Mouse (Mus musculus): Measurements from ENCODE around the gene Itgb4.

Gene Itgb4

GRCm38 (mm10) chr11:115974309-115975082 is at the start of gene Itgb4:
Gene Itgb4 (plus strand): TSS chr11:115974709.
- DNase-seq (ENCODE audit: low read depth, low spot score), result peak; percentile 62

DNA sequence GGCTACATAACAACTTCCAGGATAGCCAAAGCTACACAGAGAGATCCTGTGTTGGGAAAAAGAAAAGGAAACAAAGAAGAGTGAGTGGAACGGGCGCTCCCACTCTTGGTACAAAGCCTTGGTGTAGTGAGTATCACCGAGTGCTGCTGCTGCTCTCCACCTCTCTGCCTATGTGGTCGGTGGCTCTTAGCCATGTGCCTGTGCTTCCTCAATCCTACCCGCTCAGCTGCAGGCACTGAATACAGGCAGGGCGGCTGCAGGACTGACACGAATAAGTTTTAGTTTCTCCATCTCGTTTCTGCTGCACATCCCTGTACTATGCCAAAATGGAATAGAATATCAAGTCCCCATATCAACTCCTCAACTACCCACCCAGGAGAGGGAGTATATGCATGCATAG is 45.5 kb upstream of the Itgb4 start:
- no peak for DNase-seq (ENCODE audit: low read depth, low spot score)

DNA sequence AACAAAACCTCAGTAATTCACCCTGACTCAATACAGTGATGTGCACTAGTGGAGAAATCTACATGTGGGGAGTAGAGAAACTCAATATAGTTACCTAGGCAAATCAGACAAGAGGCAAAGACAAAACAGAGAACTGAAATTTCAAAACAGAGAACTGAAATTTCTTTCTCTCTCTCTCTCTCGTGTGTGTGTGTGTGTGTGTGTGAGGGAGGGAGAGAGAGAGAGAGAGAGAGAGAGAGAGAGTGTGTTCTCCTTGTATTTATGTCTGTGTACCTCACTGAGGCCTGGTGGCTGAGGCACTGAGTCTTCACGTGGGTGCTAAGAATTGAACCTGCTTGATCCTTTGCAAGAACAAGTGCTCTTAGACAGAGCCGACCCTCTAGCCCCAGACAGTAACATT is 44.7 kb upstream of the Itgb4 start:
- DNase-seq (ENCODE audit: low read depth, low spot score), result no peak

DNA sequence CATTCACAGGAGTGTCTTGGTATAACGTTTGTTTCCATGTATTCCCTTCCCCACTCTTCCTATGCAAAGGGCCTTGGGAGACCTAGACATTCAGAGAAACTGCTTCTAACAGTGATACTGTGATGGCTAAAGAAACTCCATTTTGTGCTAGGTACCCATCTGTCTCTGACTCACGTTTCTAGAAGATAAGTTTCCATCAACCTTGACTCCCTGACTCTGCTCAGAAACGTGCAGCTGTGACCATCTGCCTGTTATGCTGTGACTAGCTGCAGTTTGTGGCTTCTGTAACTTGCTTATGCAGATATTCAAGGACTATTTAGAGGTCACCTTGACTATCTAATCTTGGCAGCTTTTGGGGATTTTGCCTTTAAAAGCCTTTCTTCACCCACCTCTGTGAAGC is 43.3 kb upstream of the Itgb4 start:
- no peak for DNase-seq (ENCODE audit: low read depth, low spot score)

DNA sequence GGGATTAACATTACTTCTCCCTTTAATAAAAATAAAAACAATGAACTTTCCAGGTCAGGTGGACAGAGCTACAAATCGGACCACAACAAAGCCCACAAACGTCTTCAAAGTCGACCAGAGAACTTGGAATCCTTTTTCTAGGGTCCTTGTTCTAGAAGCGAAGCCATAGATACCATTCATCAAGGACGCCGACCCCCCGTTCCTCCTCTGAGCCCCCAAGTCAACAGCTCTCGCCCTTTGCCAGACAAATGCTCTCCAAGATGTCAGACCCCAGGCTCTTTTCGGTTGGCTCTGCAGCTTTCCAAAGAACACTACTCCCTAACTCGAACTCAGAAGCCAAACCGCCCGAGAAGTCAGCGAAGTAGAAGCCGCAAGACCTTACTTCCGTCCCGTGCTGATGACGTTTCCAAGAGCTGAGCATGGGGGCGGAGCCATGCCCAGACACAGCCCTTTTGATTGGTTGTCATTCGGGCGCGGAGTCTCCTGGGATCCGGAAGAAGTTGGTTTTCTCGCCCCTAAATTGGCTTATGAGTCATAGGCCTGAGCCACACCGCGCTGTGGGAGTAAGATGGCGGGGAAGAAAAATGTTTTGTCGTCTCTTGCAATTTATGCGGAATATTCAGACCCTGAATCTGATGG is 41.3 kb upstream of the Itgb4 start, which contains the start of the genes Sap30bp and Recql5:
Gene Sap30bp, plus strand, starts transcription at position 175 of the 639 bp plus-strand sequence.
Gene Recql5, minus strand, starts transcription at position 370 of the 639 bp plus-strand sequence.
- DNase-seq (ENCODE audit: low read depth, low spot score), result peak; percentile 99

DNA sequence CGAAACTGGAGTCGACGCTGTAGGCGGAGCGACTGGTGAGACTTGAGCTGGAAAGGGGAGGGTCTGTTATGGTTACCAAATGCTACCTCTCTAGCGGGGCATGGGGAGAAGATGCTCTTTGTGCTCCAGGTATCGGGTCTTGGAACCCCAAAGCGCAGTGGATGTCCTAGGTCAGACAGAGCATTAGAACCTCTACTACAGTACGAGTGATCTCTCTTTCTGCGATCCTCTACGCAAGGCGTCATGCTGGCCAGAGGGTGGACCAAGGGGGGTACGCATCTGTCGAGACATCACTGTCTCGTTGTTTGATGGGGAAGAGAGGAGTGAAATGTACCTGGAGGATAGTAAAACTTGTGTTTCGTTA is 40.8 kb upstream of the Itgb4 start:
- no peak for DNase-seq (ENCODE audit: low read depth, low spot score)

DNA sequence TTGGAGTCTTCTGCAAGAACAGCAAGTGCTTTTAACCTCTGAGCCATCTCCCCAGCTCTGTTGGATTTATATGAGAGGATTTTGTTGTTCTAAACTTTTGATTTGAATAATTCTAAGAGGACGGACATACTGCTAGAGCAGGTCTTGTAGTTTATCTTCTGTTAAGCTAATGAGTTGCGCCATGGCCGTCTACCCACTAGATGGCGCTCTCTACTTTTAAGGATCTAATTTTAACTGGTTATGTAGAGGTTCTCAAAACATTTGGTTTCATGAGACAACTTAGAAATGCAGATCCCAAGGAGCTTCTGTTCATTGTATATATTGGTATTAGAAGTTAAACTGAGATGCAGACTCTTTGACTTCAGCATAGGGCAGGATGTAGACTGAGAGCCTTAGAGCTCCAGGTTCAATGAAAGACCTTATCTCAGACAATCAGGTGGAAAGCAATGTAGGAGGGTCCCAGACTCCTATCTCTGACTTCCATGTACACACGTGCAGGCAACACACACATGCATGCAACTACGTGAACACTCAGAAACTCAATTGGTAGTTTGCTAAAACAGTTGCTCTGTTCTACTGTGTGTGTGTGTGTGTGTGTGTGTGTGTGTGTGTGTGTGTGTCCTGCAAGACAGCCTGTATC is 34.7 kb upstream of the Itgb4 start:
- DNase-seq (ENCODE audit: low read depth, low spot score), result peak; percentile 85

DNA sequence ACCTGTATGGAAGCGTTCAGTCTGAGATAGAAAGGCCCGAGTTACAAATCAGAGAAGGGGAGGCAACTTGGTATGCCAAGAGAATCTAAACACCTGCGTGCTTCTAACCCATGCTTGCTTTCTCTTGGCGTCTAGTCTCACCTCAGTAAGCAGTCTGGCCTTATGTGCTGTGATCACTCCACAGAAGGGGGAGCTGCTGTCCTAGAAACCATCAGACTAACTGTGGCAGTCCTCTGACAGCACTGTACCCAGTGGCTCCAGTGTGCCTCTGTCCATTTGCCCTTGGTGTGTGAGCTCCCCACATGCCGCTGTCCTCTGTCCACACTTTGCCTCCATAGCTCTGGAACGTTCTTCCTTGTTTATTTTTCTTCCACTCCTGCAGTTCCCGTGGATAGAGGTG is 32.5 kb upstream of the Itgb4 start:
- no peak for DNase-seq (ENCODE audit: low read depth, low spot score)

- DNase-seq (ENCODE audit: low read depth, low spot score), result peak; percentile 85
Observed at GRCm38 (mm10) chr11:115945247-115945646, 29.3 kb upstream of the Itgb4 start.

DNA sequence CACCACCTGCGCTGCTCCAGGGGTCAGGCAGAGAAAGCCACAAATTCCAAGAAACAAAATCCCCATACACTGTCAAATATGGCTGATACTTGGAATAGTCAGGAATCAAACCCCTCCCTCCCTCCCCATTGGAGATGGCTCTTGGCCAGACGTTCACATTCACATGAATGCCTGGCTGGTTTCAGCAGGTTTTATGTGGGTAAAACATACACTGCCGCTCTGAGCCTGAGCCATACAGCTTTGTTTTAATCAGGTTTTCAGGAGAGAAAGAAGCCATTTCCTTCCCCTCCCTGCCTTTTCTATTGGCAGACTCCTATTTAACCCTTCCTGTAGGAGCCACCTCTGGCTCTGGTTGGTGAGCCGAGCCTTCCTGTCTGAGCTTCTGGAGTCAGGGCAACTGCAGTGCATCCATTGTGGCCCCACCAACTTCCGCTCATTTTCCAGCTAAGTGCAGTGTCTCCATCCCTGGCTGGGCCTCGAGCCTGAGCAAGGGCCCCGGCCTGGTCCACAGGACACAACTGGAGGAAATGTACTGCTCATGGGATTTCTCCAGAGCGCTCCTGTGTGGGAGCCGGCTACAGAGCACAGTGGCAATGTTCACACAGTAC is 28.2 kb upstream of the Itgb4 start:
- peak; percentile 87 for DNase-seq (ENCODE audit: low read depth, low spot score)

GRCm38 (mm10) chr11:115948316-115948715 is 26.2 kb upstream of the Itgb4 start:
- DNase-seq (ENCODE audit: low read depth, low spot score), result no peak

DNA sequence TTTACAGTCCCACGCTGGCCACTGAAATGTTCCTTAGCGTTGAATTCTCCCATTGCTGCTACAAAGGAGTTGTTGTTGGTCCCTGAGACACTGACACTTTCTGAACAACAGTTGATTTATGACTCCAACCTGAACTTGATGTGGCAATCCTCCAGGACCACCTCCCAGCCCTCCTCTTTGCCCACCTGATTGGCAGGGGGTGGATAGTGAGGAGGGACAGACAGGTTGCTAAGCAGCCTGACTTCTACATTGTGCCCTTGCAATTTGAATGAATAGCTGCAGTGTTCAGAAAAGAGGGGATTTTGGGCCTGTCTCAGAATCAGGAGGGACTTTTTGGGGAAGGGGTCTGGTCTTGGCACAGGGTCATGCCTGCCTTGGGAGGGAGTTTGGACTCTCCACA is 23.8 kb upstream of the Itgb4 start:
- DNase-seq (ENCODE audit: low read depth, low spot score), result no peak

DNA sequence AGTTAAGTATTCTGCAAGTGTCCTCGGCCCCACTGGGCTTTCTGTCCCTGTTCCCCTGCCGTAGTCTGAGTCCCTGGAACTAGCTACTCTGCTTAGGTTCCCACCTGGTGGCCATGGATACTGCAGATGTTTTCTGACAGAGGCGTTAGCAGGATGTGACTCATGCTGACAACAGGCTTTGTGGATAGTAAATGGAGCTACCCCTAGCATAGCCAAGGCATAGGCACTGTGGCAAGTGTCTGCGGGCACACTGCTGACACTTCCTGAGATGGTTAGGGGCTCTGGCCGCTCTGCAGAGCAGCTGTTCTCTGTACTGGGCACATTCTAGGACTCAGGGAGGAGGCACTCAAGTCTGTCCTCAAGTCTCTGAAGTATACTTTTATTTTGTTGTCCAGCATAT is 19.8 kb upstream of the Itgb4 start:
- DNase-seq (ENCODE audit: low read depth, low spot score), result no peak

- peak; percentile 62 for DNase-seq (ENCODE audit: low read depth, low spot score)
Observed at GRCm38 (mm10) chr11:115955195-115955858, 19.2 kb upstream of the Itgb4 start.

- DNase-seq (ENCODE audit: low read depth, low spot score), result peak; percentile 86
Observed at GRCm38 (mm10) chr11:115956453-115956852, 18.1 kb upstream of the Itgb4 start.

GRCm38 (mm10) chr11:115957971-115958370 is 16.5 kb upstream of the Itgb4 start:
- peak; percentile 78 for DNase-seq (ENCODE audit: low read depth, low spot score)

- DNase-seq (ENCODE audit: low read depth, low spot score), result peak; percentile 35
Observed at GRCm38 (mm10) chr11:115959018-115959417, 15.5 kb upstream of the Itgb4 start.

DNA sequence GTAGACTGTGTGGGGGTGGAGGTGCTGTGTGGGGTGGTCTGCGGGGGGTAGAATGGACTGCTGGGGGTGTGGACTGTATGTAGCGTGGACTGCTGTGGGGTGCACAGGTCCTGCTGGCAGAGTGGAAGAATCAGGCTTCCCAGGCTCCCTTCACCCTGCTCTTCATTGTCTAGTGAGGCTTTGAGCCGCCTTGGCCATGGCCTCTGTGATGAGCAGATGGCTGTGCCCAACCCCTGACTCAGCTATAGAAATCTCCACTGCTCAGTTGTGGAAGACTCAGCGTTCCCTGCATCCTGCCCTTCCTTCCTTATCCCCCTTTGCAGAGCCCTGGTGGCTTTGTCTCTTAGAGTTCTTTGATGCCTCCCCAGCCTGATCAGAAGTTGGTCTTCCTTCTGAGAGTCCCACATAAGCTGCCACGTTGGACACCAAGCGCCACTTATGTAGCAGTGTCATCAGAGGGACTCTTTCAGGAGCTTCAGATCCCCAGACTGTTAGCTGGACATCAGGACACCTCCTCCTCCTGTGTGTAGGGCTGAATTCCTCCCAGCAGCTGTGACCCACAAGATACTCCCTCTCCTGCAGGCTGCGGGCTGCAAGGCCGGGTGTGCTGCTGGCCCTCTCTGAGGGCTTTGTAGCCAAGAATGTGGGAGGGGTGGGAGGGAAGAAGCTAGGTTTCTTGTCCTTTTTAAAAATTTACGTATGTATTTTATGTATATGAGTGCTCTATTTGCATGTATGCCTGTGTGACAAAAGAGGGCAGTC is 11.7 kb upstream of the Itgb4 start:
- peak; percentile 38 for DNase-seq (ENCODE audit: low read depth, low spot score)

GRCm38 (mm10) chr11:115964977-115965604 is 9.4 kb upstream of the Itgb4 start:
- no peak for DNase-seq (ENCODE audit: low read depth, low spot score)

- DNase-seq (ENCODE audit: low read depth, low spot score), result no peak
Observed at GRCm38 (mm10) chr11:115968731-115969405, 5.6 kb upstream of the Itgb4 start.
